Mouse (Mus musculus) hindbrain, embryonic 16.5 days (tissue): ENCODE measurements around the gene Edar. TPM values are rescaled to one million over a fixed set of nuclear protein-coding genes. Genes with fewer than 3 reads are reported as not detected.

ENCODE experiments used
- ATAC-seq: fragments of 200-750 bp; cut with Nextera tagmentation; 2 replicates; pipeline ENCODE4 v1.8.0; 2017; ENCODE audit warnings: moderate TSS enrichment, moderate library complexity
- H3K27ac ChIP-seq: fragments of 300-500 bp; sonication (generic); 2 replicates; pipeline ENCODE4 v1.5.1; 2014; ENCODE audit warnings: low read depth, mild to moderate bottlenecking, control low read depth, low read length, moderate library complexity
- H3K27me3 ChIP-seq: fragments of 300-500 bp; sonication (generic); replicated peaks from 2 replicates; pipeline ENCODE4 v1.6.1; 2014; ENCODE audit warnings: low read length; ENCODE audit not compliant: control insufficient read depth, insufficient read depth
- H3K36me3 ChIP-seq: fragments of 300-500 bp; sonication (generic); 2 replicates; pipeline ENCODE4 v1.6.1; 2014; ENCODE audit warnings: mild to moderate bottlenecking, low read length, moderate library complexity, mixed read lengths; ENCODE audit not compliant: control insufficient read depth, insufficient read depth
- H3K4me1 ChIP-seq: fragments of 300-500 bp; sonication (generic); 2 replicates; pipeline ENCODE4 v1.6.1; 2014; ENCODE audit warnings: low read depth, low read length; ENCODE audit not compliant: control insufficient read depth, insufficient read depth
- H3K4me2 ChIP-seq: fragments of 300-500 bp; sonication (generic); 2 replicates; pipeline ENCODE4 v1.6.1; 2014; ENCODE audit warnings: mild to moderate bottlenecking, low read length, control low read depth, moderate library complexity
- H3K4me3 ChIP-seq: fragments of 300-500 bp; sonication (generic); 2 replicates; pipeline ENCODE4 v1.5.1; 2014; ENCODE audit warnings: mild to moderate bottlenecking, low read length, control low read depth, moderate library complexity
- H3K9ac ChIP-seq: fragments of 300-500 bp; sonication (generic); 2 replicates; pipeline ENCODE4 v1.6.1; 2014; ENCODE audit warnings: low read depth, mild to moderate bottlenecking, control low read depth, low read length, moderate library complexity
- H3K9me3 ChIP-seq: fragments of 300-500 bp; sonication (generic); 2 replicates; pipeline ENCODE4 v1.6.1; 2014; ENCODE audit warnings: mild to moderate bottlenecking, low read length, moderate library complexity; ENCODE audit not compliant: control insufficient read depth
- WGBS: fragments of 180-500 bp; shearing (Covaris S2); extraction: QIAGEN DNeasy Blood & Tissue Kit; methylation state at CpG from one replicate; pipeline ENCODE4 v1.1.7; 2014; 5-methylcytosine and 5-hydroxymethylcytosine counted together
- polyA plus RNA-seq: library from polyadenylated mRNA; unstranded; fragments of >200 nt; fragmentation: Nextera tagmentation; extraction: Ambion mirVana; gene quantifications from 2 replicates; pipeline ENCODE4 v1.2.1, GENCODE M21; 2015

The Edar gene
- polyA plus RNA-seq, 1 experiment from 2014 or later = 0.15 TPM

GRCm38 (mm10) chr10:58616565-58616964 lies 58.9 kb downstream of the Edar start:
- 86% methylated on average over 5 of the region's 5 CpGs for WGBS
- Histone ChIP-seq H3K4me1 (no peaks in the 10 kb centered on the region; the same call in 1 of the 2 replicates), H3K36me3 (no peaks in the 10 kb centered on the region), H3K27me3 (no peaks in the 10 kb centered on the region), H3K4me2 (no peak overlapping the region), H3K27ac (no peak overlapping the region), H3K9ac (no peak overlapping the region), H3K4me3 (no peak overlapping the region), H3K9me3 (no peaks in the 10 kb centered on the region)
- no peak for ATAC-seq

- H3K36me3 ChIP-seq = no peaks in the 10 kb centered on the region
- H3K27me3 ChIP-seq = no peaks in the 10 kb centered on the region
- no peak for ATAC-seq
- 94% methylated on average over 6 of the region's 6 CpGs for WGBS
- no peak overlapping the region for H3K4me3 ChIP-seq
- H3K4me2 ChIP-seq = no peak overlapping the region
- H3K27ac ChIP-seq = no peak overlapping the region
- H3K9ac ChIP-seq = no peak overlapping the region
- H3K4me1 ChIP-seq = no peaks in the 10 kb centered on the region; the same call in 1 of the 2 replicates
- H3K9me3 ChIP-seq = no peaks in the 10 kb centered on the region
These were observed 60.9 kb downstream of the Edar start for GRCm38 (mm10) chr10:58614601-58615000.

GRCm38 (mm10) chr10:58610484-58611261 lies 64.8 kb downstream of the Edar start:
- Histone ChIP-seq H3K27me3 (no peaks in the 10 kb centered on the region), H3K4me3 (no peak overlapping the region), H3K4me2 (no peak overlapping the region), H3K36me3 (no peaks in the 10 kb centered on the region), H3K9me3 (no peaks in the 10 kb centered on the region), H3K27ac (no peak overlapping the region), H3K4me1 (no peaks in the 10 kb centered on the region), H3K9ac (no peak overlapping the region)
- WGBS = 89% methylated on average over 7 of the region's 7 CpGs
- no peak for ATAC-seq

GRCm38 (mm10) chr10:58608858-58609257 lies 66.6 kb downstream of the Edar start:
- Histone ChIP-seq H3K9me3 (no peaks in the 10 kb centered on the region), H3K9ac (no peak overlapping the region), H3K27me3 (no peaks in the 10 kb centered on the region), H3K4me2 (no peak overlapping the region), H3K4me1 (no peaks in the 10 kb centered on the region), H3K36me3 (no peaks in the 10 kb centered on the region), H3K4me3 (no peak overlapping the region), H3K27ac (no peak overlapping the region)
- no peak for ATAC-seq
- 78% methylated on average over 3 of the region's 3 CpGs for WGBS

GRCm38 (mm10) chr10:58606356-58606755 lies 69.1 kb downstream of the Edar start:
- Histone ChIP-seq H3K4me1 (peaks cover 7% of the 10 kb centered on the region; the same call in 1 of the 2 replicates), H3K4me3 (no peak overlapping the region), H3K27me3 (no peaks in the 10 kb centered on the region), H3K4me2 (no peak overlapping the region), H3K9me3 (no peaks in the 10 kb centered on the region), H3K27ac (no peak overlapping the region), H3K9ac (no peak overlapping the region), H3K36me3 (no peaks in the 10 kb centered on the region)
- no peak for ATAC-seq
- WGBS = 78% methylated on average over 3 of the region's 3 CpGs

GRCm38 (mm10) chr10:58604779-58605178 lies 70.7 kb downstream of the Edar start:
- Histone ChIP-seq H3K27ac (no peak overlapping the region), H3K27me3 (no peaks in the 10 kb centered on the region), H3K4me3 (no peak overlapping the region), H3K36me3 (no peaks in the 10 kb centered on the region), H3K9ac (no peak overlapping the region), H3K9me3 (no peaks in the 10 kb centered on the region), H3K4me1 (peaks cover 11% of the 10 kb centered on the region; the same call in 1 of the 2 replicates), H3K4me2 (no peak overlapping the region)
- peak; percentile 58 for ATAC-seq
- 62% methylated on average over 2 of the region's 2 CpGs for WGBS

- Histone ChIP-seq H3K4me1 (peaks cover 11% of the 10 kb centered on the region; the same call in 1 of the 2 replicates), H3K4me2 (no peak overlapping the region), H3K27ac (peak overlapping the region; percentile 64), H3K27me3 (no peaks in the 10 kb centered on the region), H3K9me3 (no peaks in the 10 kb centered on the region), H3K36me3 (no peaks in the 10 kb centered on the region), H3K4me3 (no peak overlapping the region), H3K9ac (no peak overlapping the region)
- WGBS = 68% methylated on average over 7 of the region's 7 CpGs
- peak; percentile 5; the same call in 1 of the 2 replicates for ATAC-seq
These were observed 73.5 kb downstream of the Edar start for GRCm38 (mm10) chr10:58601946-58602345.

GRCm38 (mm10) chr10:58601431-58601901 lies 74.0 kb downstream of the Edar start:
- H3K4me1 ChIP-seq = peaks cover 11% of the 10 kb centered on the region; the same call in 1 of the 2 replicates
- peak; percentile 79 for ATAC-seq

GRCm38 (mm10) chr10:58600983-58601382 lies 74.5 kb downstream of the Edar start:
- Histone ChIP-seq H3K4me3 (no peak overlapping the region), H3K27ac (peak overlapping the region; percentile 64), H3K36me3 (no peaks in the 10 kb centered on the region), H3K9ac (no peak overlapping the region), H3K4me2 (no peak overlapping the region), H3K27me3 (no peaks in the 10 kb centered on the region), H3K4me1 (peaks cover 11% of the 10 kb centered on the region; the same call in 1 of the 2 replicates), H3K9me3 (no peaks in the 10 kb centered on the region)
- WGBS = 10% methylated on average over 5 of the region's 5 CpGs
- peak; percentile 68 for ATAC-seq

More at GRCm38 (mm10) chr10:58601431-58601901, 74.0 kb downstream of the Edar start:
- WGBS = 12% methylated on average over 6 of the region's 6 CpGs
- no peaks in the 10 kb centered on the region for H3K27me3 ChIP-seq
- H3K9ac ChIP-seq = no peak overlapping the region
- peak overlapping the region; percentile 64 for H3K27ac ChIP-seq
- no peaks in the 10 kb centered on the region for H3K9me3 ChIP-seq
- H3K4me3 ChIP-seq = no peak overlapping the region
- H3K36me3 ChIP-seq = no peaks in the 10 kb centered on the region
- no peak overlapping the region for H3K4me2 ChIP-seq
